In genomic region chr7:48813594-48813993, GRCm38 (mm10) we compare ENCODE assay signal across 18 mouse cellular contexts. TPM values are rescaled to one million over a fixed set of nuclear protein-coding genes. Genes with fewer than 3 reads are reported as not detected.
"Had no signal": no experiment of that assay in that cellular context is flagged by ENCODE, and none has a peak within 500 bp of the region (broad histone marks: within the 10 kb centered on the region; RNA-seq: fewer than 3 reads in every experiment).

No protein-coding gene starts in this region.

- H3K9me3 ChIP-seq: limb, embryonic 13.5 days; midbrain, embryonic 13.5 days; neural tube, embryonic 15.5 days had no signal

- H3K27ac ChIP-seq: limb, embryonic 13.5 days; liver, embryonic 14.5 days; midbrain, embryonic 13.5 days; neural tube, embryonic 15.5 days had no signal

- H3K4me1 ChIP-seq: limb, embryonic 13.5 days; midbrain, embryonic 13.5 days; neural tube, embryonic 15.5 days had no signal

- ATAC-seq: lung, postnatal 0 days; midbrain, embryonic 13.5 days had no signal

- H3K4me3 ChIP-seq: limb, embryonic 13.5 days; midbrain, embryonic 13.5 days; myocyte; neural tube, embryonic 15.5 days had no signal

- H3K27me3 ChIP-seq: limb, embryonic 13.5 days; midbrain, embryonic 13.5 days; neural tube, embryonic 15.5 days had no signal

- H3K4me2 ChIP-seq: limb, embryonic 13.5 days; midbrain, embryonic 13.5 days; neural tube, embryonic 15.5 days had no signal

- H3K9ac ChIP-seq: limb, embryonic 13.5 days; liver, embryonic 14.5 days; midbrain, embryonic 13.5 days; neural tube, embryonic 15.5 days had no signal

- DNase-seq: kidney, adult 8-10 months; kidney, postnatal 25 days; lung, adult 2 months; lung, postnatal 36 days; right cerebral cortex, adult 18-20 months; right cerebral cortex, postnatal 25 days; thymus, adult 18-20 months; thymus, postnatal 14 days had no signal

RNA-seq across cellular contexts. Expression of gene Csrp3, which starts 34.2 kb away (rescaled TPM):
- total RNA-seq: layer of hippocampus, adult 18-20 months; layer of hippocampus, postnatal 10 days; left cerebral cortex, postnatal 36 days had no signal
- polyA plus RNA-seq: urinary bladder, adult 2 months had no signal
